Mouse (Mus musculus): ENCODE measurements around the gene Idua. TPM values are rescaled to one million over a fixed set of nuclear protein-coding genes. Genes with fewer than 3 reads are reported as not detected.
A peak's percentile ranks its signal among the peaks of the same experiment; 100 is the strongest.

Idua gene
- polyA plus RNA-seq, 1 experiment from 2014 or later = 11.8 TPM

DNA sequence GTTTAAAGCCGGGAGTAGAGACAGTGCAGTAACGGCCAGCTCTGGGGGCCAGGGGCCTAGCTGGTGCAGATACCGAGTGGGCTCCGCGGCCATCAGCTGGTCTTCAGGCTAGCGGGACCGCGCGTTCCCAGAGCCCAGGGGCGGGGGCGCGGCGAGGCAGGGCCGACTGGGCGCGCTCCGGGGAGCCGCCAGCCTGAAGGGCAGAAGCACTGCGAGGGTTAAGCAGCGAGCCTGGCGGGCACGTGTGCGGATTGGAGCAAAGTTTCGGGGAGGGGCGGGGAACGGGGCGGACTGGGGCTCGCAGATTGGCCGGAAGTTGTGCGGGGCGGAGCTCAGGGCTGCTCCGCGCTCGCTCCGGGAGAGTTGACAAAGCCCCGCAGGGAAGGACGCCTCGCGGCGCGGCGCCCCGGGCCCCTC lies 33.7 kb downstream of the Idua start:
- Histone ChIP-seq H3K4me2 (peak overlapping the region; percentile 91), H3K27me3 (peaks cover 28% of the 10 kb centered on the region), H3K27ac (replicated peaks) (no peak overlapping the region), H3K9me3 (no peaks in the 10 kb centered on the region), H3K4me1 (replicated peaks) (peaks cover 17% of the 10 kb centered on the region), H3K4me3 (peak overlapping the region; percentile 81), H3K9ac (peak overlapping the region; percentile 45), H3K36me3 (no peaks in the 10 kb centered on the region)
- WGBS = 0% methylated on average over 26 of the region's 43 CpGs
- ATAC-seq (ENCODE audit: low FRiP score, low read depth) = peak; percentile 94

DNA sequence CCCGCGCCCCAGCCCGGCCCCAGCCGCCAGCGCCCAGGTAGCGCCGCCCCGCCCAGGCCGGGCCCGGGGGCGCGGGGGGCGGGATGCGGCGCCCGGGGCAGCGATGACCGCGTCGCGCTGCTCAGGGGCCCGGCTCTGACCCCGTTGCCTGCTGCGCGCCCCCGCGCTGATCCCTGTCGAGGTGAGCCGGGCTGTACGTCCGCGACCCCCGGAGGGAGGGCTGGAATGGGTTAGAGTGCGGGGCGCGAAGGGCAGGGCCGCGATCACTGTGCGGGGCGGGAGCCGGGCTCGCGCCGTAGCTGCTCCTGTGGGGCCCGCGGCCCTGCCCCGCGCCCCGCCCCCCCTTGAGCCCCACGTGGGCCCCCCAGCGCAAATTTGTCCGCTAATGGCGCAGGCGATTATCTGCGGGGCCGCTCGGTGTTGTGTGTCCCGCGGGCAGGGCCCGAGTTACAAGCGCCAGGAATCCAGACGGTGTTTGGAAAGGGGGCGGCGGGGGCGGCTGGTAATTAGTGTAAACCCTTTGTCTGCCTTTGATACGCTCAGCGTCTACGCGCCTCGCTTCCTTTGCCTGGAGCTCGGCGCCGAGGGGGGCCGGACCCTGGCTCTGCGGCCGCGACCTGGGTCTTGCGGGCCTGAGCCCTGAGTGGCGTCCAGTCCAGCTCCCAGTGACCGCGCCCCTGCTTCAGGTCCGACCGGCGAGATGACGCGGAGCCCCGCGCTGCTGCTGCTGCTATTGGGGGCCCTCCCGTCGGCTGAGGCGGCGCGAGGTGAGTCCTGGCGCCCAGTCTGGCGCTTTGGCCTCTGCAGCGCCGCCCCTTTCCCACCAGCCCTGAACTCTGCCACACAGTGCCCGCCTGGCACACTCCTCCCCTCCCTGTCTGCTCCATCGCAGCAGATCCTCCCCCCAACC lies 34.5 kb downstream of the Idua start:
- Histone ChIP-seq H3K4me3 (peak overlapping the region; percentile 81), H3K9me3 (no peaks in the 10 kb centered on the region), H3K27me3 (peaks cover 28% of the 10 kb centered on the region), H3K36me3 (no peaks in the 10 kb centered on the region), H3K27ac (replicated peaks) (no peak overlapping the region), H3K4me2 (peak overlapping the region; percentile 91), H3K9ac (peak overlapping the region; percentile 45), H3K4me1 (replicated peaks) (peaks cover 17% of the 10 kb centered on the region)
- peak; percentile 57 for ATAC-seq (ENCODE audit: low FRiP score, low read depth)
- under 1% methylated on average over 66 of the region's 99 CpGs for WGBS

DNA sequence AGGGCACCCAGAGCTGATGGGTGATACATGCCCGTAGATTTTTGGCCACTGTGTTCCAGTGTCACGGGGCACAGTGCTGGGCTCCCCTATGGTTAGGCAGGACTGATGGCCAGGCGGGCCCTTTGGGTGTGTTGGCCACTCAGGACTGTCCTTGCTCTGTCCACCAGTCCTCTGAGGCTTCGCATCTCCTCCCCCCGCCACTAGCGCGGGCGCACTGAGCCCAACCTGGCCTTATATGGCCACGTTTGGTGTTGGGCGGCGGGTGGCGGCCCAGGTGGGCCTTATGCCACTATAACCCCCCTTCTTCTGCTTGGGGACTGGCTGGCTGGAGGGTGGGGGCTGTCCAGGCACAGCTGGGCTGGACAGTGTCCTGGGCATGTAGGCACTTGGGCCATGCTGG lies 35.7 kb downstream of the Idua start:
- no peaks in the 10 kb centered on the region for H3K36me3 ChIP-seq
- ATAC-seq (ENCODE audit: low FRiP score, low read depth) = no peak
- no peaks in the 10 kb centered on the region for H3K9me3 ChIP-seq
- 95% methylated on average over 12 of the region's 12 CpGs for WGBS
- H3K27ac ChIP-seq (replicated peaks) = no peak overlapping the region
- H3K9ac ChIP-seq = no peak overlapping the region
- peaks cover 28% of the 10 kb centered on the region for H3K27me3 ChIP-seq
- no peak overlapping the region; the same call in 1 of the 2 replicates for H3K4me3 ChIP-seq
- peaks cover 17% of the 10 kb centered on the region for H3K4me1 ChIP-seq (replicated peaks)
- H3K4me2 ChIP-seq = peak overlapping the region; percentile 91; the same call in 1 of the 2 replicates

DNA sequence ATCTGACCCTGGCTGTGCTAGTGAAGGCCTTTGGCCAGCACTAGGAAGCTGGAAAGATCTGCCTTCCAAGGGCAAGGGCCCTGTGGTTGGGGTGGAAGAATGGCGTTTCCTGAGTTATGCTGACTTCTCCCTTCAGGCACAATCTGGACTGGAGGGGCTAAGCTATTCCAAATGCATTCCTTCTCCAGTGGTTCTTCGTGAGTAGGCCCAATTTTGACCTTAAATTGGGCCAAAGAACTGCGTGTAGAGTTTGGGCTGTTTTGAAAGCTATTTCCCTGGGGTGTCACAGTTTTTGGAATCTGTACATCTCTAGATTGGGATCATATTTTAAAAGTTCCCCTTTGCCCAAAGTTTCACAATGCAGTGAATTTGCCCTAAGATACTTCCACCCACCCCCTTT lies 36.4 kb downstream of the Idua start:
- Histone ChIP-seq H3K9ac (no peak overlapping the region), H3K4me2 (no peak overlapping the region), H3K27ac (replicated peaks) (peak overlapping the region; percentile 52; the same call in 1 of the 2 replicates), H3K4me1 (replicated peaks) (peaks cover 17% of the 10 kb centered on the region), H3K9me3 (no peaks in the 10 kb centered on the region), H3K36me3 (no peaks in the 10 kb centered on the region), H3K27me3 (peaks cover 26% of the 10 kb centered on the region), H3K4me3 (no peak overlapping the region)
- no peak for ATAC-seq (ENCODE audit: low FRiP score, low read depth)
- 79% methylated on average over 3 of the region's 3 CpGs for WGBS

DNA sequence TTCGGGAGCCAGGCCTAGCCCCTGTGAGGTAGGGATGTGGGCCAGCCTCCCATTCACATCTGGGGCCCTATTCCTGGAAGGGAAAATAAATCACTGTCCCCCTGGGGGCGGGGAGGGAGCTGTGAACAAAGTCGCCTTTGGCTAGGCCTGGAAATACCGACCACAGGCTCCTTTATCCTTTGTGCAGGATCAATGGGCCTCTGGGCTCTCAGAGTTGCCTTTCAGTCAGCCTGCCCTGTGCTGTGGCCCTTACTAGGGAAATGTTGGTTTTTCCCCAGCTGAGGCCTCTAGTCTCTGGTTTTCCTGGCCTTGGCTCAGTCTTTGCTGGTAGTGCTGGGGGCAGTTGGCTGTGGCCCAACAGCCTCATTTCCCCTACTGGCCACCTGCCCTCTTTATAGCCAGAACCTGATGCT lies 37.2 kb downstream of the Idua start:
- H3K4me3 ChIP-seq = no peak overlapping the region
- no peak overlapping the region for H3K4me2 ChIP-seq
- H3K9ac ChIP-seq = no peak overlapping the region
- 11% methylated on average over 4 of the region's 4 CpGs for WGBS
- peak; percentile 52 for ATAC-seq (ENCODE audit: low FRiP score, low read depth)
- no peaks in the 10 kb centered on the region for H3K9me3 ChIP-seq
- peaks cover 20% of the 10 kb centered on the region for H3K27me3 ChIP-seq
- H3K36me3 ChIP-seq = no peaks in the 10 kb centered on the region
- peaks cover 13% of the 10 kb centered on the region for H3K4me1 ChIP-seq (replicated peaks)
- peak overlapping the region; percentile 52 for H3K27ac ChIP-seq (replicated peaks)

DNA sequence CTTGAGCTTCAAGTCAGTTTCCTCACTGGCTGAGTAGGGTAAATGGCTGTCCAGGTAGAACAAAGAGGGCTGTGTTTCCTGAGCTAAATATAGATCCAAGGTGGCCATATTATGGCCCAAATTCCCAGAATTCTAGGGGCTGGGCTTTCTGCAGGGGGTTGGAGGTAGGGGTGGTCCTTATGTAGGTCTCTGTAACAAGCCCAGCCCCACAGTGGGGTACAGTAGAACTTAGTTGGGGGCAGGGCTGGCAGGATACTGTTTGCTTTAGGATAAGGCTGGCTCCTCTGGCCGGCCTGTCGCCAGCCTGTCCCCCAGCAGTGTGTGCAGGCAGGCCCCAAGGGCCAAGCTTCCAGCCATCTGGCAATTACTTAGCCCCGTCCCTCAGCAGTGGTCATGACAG lies 40.2 kb downstream of the Idua start:
- Histone ChIP-seq H3K27ac (replicated peaks) (no peak overlapping the region), H3K36me3 (no peaks in the 10 kb centered on the region), H3K9ac (no peak overlapping the region), H3K27me3 (0 out of 2 replicates have a peak, but pooled peaks cover under 1% of the 10 kb centered on the region), H3K9me3 (no peaks in the 10 kb centered on the region), H3K4me1 (replicated peaks) (peaks cover 1% of the 10 kb centered on the region; the same call in 1 of the 2 replicates), H3K4me2 (no peak overlapping the region), H3K4me3 (no peak overlapping the region)
- no peak for ATAC-seq (ENCODE audit: low FRiP score, low read depth)
- 71% methylated on average over 3 of the region's 3 CpGs for WGBS

DNA sequence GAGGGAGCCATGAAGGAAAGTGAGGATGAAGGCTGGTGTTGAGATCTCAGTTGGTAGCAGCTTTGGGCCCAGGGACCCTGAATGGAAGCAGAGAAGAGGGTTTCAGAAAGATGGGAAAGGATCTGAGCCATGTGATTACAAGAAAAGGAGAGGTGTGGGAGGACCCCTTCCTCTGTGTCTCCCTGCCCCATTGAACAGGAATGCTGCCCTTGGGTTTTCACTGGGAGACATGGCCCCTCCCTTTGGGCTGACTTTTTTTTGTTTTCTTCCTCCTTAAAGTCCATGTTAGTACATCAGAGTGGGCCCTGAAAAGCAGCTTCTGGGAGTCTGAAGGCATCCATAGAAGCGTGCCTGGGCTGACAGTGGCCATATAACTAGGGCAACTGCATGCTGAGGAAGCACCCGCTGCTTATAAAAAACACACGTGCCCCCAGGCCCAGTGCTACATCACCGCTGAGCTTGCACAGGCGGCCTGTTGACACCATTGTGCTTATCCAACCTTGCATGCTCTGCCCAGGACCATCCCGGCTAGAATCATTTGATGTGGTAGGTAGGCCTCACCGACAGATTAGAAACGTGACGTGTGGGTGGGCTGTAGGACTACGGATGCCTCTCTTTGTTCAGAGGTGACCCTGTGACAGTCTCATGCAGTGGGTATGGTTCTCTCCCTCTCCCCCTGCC lies 41.4 kb downstream of the Idua start:
- no peak overlapping the region for H3K4me2 ChIP-seq
- no peak overlapping the region for H3K27ac ChIP-seq (replicated peaks)
- H3K36me3 ChIP-seq = no peaks in the 10 kb centered on the region
- 65% methylated on average over 10 of the region's 10 CpGs for WGBS
- no peaks in the 10 kb centered on the region for H3K9me3 ChIP-seq
- ATAC-seq (ENCODE audit: low FRiP score, low read depth) = no peak
- no peaks in the 10 kb centered on the region for H3K4me1 ChIP-seq (replicated peaks)
- H3K4me3 ChIP-seq = no peak overlapping the region
- H3K9ac ChIP-seq = no peak overlapping the region
- no peaks in the 10 kb centered on the region for H3K27me3 ChIP-seq

DNA sequence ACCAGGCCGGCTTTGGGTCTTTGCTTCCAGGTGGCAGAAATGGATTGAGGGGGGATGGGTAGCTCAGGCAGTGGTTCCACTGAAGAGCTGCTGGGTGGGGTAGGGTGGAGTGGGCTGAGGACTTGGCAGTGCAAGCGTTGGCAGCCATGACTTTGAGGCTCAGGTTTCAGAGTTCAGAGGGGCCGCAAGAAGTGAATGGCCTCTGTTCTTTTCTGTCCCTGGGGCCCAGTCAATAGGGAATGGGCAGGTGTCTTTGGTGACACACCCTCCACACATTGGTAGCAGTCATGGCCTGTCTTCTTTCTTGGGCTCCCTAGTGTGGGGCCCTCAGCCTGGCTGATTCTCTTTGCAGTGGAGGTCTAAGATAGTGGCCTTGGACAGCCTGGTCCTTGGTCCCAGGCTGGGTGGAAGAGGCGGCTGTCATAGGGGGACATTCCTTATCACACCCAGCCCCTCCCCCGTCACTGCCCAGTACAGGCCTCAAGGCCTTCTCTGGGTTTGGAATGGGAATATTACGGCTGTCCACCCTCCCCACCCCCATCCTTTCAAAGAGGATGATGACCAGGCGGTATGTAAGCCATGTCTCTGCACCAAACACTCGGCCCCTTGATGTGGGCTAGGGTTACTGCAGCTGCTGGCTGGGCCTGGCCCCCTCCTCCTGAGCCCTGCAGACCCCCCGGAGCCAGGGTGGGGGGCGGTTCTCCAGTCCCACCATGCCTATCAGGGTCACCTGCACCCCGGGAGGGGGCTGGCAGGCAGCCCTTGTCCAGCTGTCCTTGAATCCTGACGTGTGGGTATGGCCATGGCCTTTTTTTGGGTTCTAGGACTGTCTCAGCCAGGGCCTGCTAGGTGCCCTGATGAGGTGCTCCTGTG lies 43.9 kb downstream of the Idua start:
- Histone ChIP-seq H3K4me2 (no peak overlapping the region), H3K27ac (replicated peaks) (no peak overlapping the region), H3K36me3 (no peaks in the 10 kb centered on the region), H3K9ac (no peak overlapping the region), H3K9me3 (no peaks in the 10 kb centered on the region), H3K27me3 (no peaks in the 10 kb centered on the region), H3K4me1 (replicated peaks) (no peaks in the 10 kb centered on the region), H3K4me3 (no peak overlapping the region)
- no peak for ATAC-seq (ENCODE audit: low FRiP score, low read depth)
- WGBS = 88% methylated on average over 12 of the region's 12 CpGs

DNA sequence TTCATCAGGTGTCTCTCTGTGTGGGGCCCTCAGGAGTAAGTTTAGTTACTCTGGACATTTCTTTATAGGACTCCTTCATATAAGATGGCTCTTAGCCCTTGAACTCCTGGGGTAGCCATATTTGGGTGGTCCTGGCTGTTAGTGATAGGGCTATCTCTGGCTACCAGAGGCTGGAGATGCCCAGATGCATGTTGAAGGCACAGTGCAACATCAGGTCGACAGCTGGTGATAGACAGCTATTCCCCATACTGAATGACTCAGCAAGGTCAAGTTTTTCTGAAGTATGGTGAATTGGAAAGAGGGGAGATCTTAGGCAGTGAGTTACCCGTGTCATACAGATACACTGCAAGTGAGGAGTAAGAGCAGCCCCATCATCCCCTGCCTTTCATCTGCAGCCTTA lies 47.6 kb downstream of the Idua start:
- Histone ChIP-seq H3K27me3 (no peaks in the 10 kb centered on the region), H3K4me2 (no peak overlapping the region), H3K9ac (no peak overlapping the region), H3K4me3 (no peak overlapping the region), H3K4me1 (replicated peaks) (no peaks in the 10 kb centered on the region), H3K27ac (replicated peaks) (no peak overlapping the region), H3K36me3 (no peaks in the 10 kb centered on the region), H3K9me3 (no peaks in the 10 kb centered on the region)
- ATAC-seq (ENCODE audit: low FRiP score, low read depth) = no peak
- WGBS = 86% methylated on average over 2 of the region's 2 CpGs

DNA sequence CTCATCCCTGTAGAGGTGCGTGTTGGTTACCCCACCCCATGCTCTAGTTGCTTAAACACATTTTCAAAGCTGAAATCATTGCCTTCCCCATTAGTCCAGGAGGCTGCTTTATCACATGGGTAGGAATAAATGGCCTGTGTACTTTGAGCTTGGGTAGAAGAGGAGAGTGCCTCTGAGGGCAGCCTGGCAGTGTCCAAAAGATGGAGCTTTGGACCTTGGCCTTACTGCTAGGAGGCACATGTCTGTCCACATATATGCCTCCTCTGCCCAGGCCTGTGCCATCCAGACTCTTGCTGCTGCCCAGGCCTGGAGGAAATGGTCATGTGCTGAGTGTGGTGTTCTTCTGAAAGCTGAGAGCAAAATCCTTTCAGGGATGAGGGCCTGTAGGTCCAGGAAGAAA lies 48.3 kb downstream of the Idua start:
- Histone ChIP-seq H3K9ac (no peak overlapping the region), H3K9me3 (no peaks in the 10 kb centered on the region), H3K36me3 (no peaks in the 10 kb centered on the region), H3K4me1 (replicated peaks) (no peaks in the 10 kb centered on the region), H3K4me3 (no peak overlapping the region), H3K4me2 (no peak overlapping the region), H3K27ac (replicated peaks) (no peak overlapping the region), H3K27me3 (no peaks in the 10 kb centered on the region)
- WGBS = 97% methylated on average over 1 of the region's 1 CpGs
- ATAC-seq (ENCODE audit: low FRiP score, low read depth) = no peak

DNA sequence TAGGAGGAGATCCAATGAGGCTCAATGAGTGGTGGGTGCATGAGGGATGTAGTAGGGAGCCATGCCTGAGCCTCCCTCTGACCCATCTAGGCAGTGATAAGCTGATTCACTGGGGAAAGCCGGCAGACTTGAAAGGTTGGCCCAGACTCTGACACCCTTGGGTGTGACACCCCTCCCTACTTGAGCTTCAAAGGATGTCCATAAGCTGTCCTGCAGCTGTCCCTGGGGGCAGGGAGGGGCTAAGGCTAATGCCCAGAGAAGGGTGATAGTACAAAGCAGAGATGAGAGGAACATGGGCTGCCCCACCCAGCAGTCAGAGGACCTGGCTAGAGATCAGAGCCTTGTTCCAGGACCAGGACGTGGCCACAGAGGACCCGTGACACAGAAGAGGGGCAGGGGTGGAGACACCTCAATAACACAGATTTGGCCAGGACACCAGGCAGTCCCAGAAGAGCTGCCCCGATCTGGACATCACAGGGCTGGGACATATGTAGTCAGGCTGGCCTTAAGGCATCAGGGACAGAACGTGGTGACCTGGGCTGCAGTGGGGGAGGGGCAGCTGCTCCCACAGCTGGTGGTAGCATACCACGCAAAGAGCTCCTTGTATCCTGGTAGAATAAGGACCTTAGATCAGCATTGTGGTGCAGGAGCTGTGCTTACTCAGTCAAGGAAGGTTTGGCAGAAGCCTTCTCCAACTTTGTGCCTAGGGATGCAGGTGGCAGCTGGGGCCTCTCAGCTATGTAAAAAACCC lies 49.0 kb downstream of the Idua start:
- 62% methylated on average over 6 of the region's 6 CpGs for WGBS
- no peaks in the 10 kb centered on the region for H3K27me3 ChIP-seq
- no peaks in the 10 kb centered on the region for H3K4me1 ChIP-seq (replicated peaks)
- no peak for ATAC-seq (ENCODE audit: low FRiP score, low read depth)
- H3K4me3 ChIP-seq = no peak overlapping the region
- no peaks in the 10 kb centered on the region for H3K36me3 ChIP-seq
- no peak overlapping the region for H3K9ac ChIP-seq
- no peaks in the 10 kb centered on the region for H3K9me3 ChIP-seq
- no peak overlapping the region for H3K4me2 ChIP-seq
- H3K27ac ChIP-seq (replicated peaks) = no peak overlapping the region
